Mouse (Mus musculus) E14TG2a.4 (cell line): ENCODE data around the gene Smad3.

Experiments used
- CTCF ChIP-seq: conservative IDR thresholded peaks from 2 replicates; pipeline ENCODE4 v1.5.1; 2014; ENCODE audit warnings: low read length
- POU5F1 ChIP-seq: IDR thresholded peaks from 2 replicates; pipeline ENCODE4 v1.6.1; 2014; ENCODE audit warnings: low read length, borderline replicate concordance

DNA sequence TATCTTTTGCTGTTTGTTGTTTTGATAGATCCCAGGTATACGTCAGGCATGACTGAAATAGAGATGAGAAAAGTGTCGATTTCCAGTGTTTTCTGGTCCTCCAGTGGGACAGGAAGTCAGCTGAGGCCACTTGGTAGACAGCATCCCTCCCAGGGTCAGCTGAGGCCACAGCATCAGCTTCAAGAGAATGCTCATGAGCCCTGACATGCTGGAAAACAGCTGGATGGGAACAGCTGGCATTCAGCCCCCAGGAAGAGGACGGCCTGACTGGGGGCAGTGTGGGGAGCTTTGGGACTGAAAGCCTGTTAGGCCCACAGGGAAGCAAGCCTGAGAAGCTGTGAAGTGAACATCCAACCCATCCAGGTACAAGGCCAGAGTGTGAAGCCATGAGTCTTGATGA lies 38.6 kb upstream of the Smad3 start:
- TF ChIP-seq CTCF = no peak
- TF ChIP-seq POU5F1 = no peak
